17 mouse cellular contexts compared by ENCODE assay signal in genomic region chr6:146614541-146614940, GRCm38 (mm10).
"Had no signal": no experiment of that assay in that cellular context is flagged by ENCODE, and none has a peak within 500 bp of the region (broad histone marks: within the 10 kb centered on the region; RNA-seq: fewer than 3 reads in every experiment).

No protein-coding gene starts in this region.

- ATAC-seq: intestine, postnatal 0 days; lung, postnatal 0 days; midbrain, embryonic 15.5 days had no signal

- H3K4me1 ChIP-seq: limb, embryonic 10.5 days; midbrain, embryonic 15.5 days; neural tube, embryonic 13.5 days had no signal

- H3K4me2 ChIP-seq: midbrain, embryonic 11.5 days; midbrain, embryonic 15.5 days; neural tube, embryonic 13.5 days had no signal

- H3K4me3 ChIP-seq: layer of hippocampus, adult 2 months; limb, embryonic 10.5 days; megakaryocyte, embryonic 14.5 days; midbrain, embryonic 15.5 days; neural tube, embryonic 13.5 days had no signal

- DNase-seq: kidney, adult 9 months; kidney, postnatal 10 days; kidney, postnatal 4 days; lung, adult 2 months; lung, postnatal 4 days; retina, postnatal 1 day; right cerebral cortex, postnatal 4 days; spleen, adult 18-20 months; thymus, postnatal 36 days had no signal

- H3K9ac ChIP-seq: midbrain, embryonic 15.5 days; neural tube, embryonic 13.5 days had no signal

- H3K9me3 ChIP-seq: limb, embryonic 10.5 days; megakaryocyte, embryonic 14.5 days; midbrain, embryonic 15.5 days; neural tube, embryonic 13.5 days had no signal

- H3K27me3 ChIP-seq: megakaryocyte, embryonic 14.5 days; midbrain, embryonic 15.5 days; neural tube, embryonic 13.5 days had no signal

- H3K27ac ChIP-seq: layer of hippocampus, adult 2 months; limb, embryonic 10.5 days; midbrain, embryonic 15.5 days; neural tube, embryonic 13.5 days had no signal
